Mouse (Mus musculus): ENCODE results near the gene Apold1.

Apold1 gene

DNA sequence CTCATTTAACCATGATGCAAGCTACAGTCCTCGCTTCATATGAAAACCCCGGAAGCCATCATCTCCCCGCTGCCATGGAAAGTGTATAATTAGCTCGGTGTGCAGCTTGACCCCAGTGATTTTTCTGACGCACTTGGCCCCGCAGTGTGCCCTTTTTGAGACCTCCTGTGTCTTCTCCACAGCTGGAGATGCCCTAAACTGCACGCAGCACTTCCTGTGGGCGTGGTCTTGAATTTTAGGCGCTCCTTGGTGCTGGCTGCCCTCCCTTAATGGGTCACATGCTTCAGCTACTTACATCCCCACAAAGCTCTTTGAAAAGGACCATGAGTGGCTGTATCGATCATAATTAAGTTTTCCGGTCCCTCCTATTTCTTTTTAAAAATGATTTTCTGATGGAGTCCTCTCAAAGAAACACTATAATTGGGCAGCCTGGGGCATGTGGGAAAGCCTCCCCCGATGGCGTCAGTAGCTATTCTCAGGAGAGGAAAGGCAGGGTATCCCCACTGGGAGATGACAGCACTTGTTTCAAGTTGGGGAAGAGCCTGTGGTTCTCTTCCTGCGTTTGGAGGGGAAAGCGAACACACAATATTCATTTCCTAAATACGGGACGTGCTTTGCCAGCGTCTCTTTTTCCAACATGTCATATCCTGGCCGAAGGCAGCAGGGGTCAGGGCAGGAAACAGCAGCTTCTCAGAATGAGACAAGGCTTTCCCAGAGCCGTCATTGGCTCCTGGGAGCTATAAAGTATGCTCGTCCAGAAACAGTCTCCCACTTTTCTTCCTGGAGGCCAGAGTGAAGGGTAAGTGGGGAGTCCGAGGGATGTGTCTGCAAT, at the start of gene Apold1:
Gene Apold1, plus strand, starts transcription at position 488 of the 832 bp plus-strand sequence.
- DNase-seq (ENCODE audit: low read depth): peak; percentile 25

- DNase-seq (ENCODE audit: low read depth): no peak
These were observed 48.9 kb upstream of the Apold1 start for GRCm38 (mm10) chr6:134932486-134933206.

DNA sequence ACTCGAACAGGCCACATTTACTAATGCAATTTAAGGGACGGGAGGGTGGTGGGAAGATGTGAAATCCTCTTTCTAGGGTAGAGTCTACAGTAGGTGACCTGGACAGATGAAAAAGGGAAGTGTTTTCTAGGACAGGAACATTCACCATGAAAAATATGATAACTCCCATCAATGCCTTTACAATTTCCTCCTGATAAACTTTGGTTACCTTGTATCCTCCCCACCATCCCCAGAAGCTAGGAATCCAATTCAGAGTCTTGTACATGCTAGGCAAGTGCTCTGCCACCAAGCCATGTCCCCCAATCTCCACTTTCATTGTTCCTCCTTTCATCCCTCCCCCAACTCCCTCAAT, 48.3 kb upstream of the Apold1 start:
- no peak for DNase-seq (ENCODE audit: low read depth)

GRCm38 (mm10) chr6:134934305-134934704, 47.2 kb upstream of the Apold1 start:
- no peak for DNase-seq (ENCODE audit: low read depth)

DNA sequence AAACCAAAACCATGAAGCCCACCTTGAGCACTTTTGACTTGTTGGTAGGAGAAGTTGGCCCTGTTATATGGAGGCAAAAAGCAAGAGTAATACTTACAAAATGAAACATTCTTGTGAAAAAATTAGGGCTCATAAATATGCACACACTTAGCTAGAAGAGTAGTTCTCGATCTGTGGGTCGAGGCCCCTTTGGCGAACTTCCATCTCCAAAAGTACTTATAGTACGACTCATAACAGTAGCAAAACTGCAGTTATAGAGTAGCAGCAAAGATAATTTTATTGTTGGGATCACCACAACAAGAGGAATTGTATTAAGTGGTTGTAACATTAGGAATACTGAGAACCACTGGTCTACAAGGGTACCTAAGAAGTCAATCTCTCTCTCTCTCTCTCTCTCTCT, 41.7 kb upstream of the Apold1 start:
- no peak for DNase-seq (ENCODE audit: low read depth)

DNA sequence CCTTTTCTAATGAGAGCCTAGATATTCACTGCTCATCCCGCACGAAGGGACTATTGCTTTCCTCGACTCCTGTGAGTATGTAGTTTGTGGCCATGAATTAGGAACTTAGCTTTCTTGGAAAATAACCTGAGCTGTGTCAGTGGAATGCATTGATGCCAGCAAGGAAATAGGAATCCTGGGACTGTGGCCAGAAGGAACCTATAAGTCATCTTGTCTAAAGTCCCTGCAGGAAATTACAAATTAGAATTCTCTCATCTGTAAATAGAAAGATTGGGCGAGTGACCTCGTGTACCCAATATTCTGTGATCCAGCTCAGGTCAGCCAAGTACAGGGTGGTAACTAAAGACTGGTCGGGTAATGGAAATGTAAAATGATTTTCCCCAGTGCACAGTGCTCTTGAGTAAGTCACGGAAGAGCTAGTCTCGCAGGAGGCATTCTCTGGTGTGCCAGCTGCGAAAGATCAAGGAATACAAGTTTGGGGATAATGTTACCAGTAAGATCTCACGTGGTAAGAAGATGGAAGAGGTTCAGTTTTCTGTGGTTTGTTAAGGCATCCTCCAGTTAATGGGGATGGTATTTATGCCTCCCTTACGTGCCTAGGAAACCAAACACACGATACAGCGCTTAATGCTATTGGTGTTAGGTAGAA, 37.6 kb upstream of the Apold1 start:
- no peak for DNase-seq (ENCODE audit: low read depth)

DNA sequence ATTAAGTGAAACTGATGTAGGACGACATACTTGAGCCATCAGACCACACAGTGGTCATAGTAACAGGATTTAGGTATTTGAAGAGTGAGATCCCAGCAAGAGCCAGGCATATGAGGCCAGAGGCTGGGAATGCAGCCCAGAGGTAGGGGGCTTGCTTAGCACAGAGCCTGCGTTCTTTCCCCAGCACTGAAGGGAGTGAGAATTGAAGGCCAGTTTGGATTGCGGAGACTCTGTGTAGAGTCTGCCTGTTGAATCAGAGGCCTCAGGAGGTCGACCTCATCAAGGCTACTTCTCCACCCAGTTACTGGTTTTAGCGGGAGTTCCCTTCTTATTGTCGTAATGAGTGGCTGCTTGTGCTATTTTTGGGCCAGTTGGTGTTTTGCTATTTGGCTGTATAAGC, 35.5 kb upstream of the Apold1 start:
- DNase-seq (ENCODE audit: low read depth): peak; percentile 47

- DNase-seq (ENCODE audit: low read depth): peak; percentile 40
These were observed 34.7 kb upstream of the Apold1 start for GRCm38 (mm10) chr6:134946858-134947257.

- DNase-seq (ENCODE audit: low read depth): peak; percentile 79
These were observed 34.0 kb upstream of the Apold1 start for GRCm38 (mm10) chr6:134947311-134948087.

DNA sequence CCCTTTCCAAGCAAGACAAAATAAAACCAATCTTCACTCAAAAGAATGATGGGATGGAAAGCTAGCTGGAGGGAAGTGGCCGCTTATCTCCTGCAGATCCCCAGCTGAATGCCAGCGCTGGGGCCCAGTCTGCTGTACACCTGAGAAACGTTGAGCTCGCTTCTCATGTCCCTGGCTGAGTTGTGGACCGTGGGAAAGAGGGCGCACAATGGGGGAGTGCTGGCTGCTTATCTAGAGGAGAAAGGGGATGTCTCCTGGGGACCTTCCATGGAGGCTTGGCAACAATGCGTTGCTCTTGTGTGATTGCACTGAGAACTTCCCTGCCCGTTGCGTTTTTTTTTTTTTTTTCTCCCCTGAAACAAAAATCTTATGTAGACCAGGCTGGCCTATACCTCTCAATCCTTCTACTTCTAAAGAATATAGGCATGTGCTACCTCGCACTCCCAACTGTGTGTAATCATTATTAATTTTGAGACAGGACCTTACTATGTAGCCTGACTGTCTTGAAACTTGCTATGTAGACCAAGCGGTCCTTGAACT, 32.9 kb upstream of the Apold1 start:
- DNase-seq (ENCODE audit: low read depth): no peak

GRCm38 (mm10) chr6:134949241-134949640, 32.3 kb upstream of the Apold1 start:
- DNase-seq (ENCODE audit: low read depth): no peak

- DNase-seq (ENCODE audit: low read depth): no peak
These were observed 30.2 kb upstream of the Apold1 start for GRCm38 (mm10) chr6:134951364-134951763.

GRCm38 (mm10) chr6:134953976-134954375, 27.5 kb upstream of the Apold1 start:
- DNase-seq (ENCODE audit: low read depth): no peak

GRCm38 (mm10) chr6:134956388-134956787, 25.1 kb upstream of the Apold1 start:
- DNase-seq (ENCODE audit: low read depth): peak; percentile 39

DNA sequence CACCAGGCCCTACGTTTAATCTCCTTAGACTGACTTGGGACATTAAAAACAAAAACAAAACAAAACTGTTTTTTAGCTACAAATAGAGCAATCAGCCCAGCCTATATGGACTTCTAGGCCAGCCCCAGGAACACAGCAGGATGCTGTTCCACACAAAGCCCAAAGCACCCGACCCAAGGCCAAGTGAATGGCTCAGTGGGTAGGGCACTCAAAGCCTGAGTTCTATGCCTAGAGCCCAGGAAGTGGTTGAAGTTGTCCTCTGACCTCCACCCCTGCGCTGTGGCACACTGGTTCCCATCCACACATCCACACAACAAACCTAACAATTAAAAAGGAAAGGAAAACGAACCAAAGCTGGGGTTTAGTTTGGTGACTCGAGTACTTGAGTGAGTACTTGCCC, 20.2 kb upstream of the Apold1 start:
- no peak for DNase-seq (ENCODE audit: low read depth)

GRCm38 (mm10) chr6:134961858-134962517, 19.5 kb upstream of the Apold1 start:
- no peak for DNase-seq (ENCODE audit: low read depth)

DNA sequence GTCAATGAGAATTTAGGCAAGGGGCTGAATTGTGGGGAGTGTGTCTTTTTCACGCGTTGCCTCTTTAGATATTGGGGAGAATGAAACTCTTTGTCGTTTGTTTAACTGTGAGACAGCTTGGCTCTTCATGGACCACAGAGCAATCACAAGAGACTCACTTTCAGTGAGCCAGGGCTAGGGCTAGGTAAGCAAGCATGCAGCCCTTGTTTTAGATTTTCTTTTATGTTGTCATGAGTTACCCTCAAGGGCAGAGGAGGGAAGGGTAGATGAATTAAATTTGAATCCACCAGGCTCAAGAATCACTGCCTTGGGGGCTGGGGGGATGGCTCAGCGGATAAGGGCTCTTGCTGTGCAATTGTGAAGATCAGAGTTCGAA, 19.0 kb upstream of the Apold1 start:
- no peak for DNase-seq (ENCODE audit: low read depth)

DNA sequence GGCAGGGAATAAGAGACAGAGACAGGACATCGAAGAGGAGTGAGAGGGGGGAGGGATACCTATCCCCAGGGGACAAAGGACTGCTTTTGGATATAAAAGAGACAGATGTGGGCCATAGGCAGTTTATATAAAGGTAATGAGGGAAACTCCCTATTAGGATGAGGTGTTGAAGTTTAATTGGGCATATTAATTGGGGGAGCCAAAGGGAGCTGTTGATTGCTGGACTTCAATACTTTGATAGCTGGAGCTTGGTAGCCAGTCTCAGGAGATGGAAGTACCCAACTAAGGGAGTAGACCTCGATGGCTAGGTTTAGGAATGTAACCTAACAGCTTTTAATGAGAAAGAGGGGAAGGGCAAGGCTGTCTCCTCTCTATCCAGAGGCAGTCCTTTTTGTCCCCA, 17.6 kb upstream of the Apold1 start:
- DNase-seq (ENCODE audit: low read depth): no peak

DNA sequence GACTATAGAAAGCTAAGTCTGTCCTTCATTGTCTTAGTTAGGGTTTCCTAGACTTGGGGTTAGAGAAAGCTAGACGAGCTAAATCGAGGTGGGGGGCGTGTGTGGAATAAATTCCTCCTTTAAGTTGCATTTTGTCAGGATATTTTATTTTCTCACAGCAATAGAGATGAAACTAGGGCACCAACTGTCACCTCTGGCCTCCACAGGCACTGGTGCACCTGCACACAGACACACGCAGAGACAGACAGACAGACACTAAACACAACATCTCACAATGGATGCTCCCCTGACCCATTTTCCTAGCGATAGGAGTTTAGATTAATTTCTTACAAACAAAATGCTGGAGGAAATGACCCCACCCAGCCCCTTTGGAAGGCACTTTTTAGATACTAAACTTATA, 14.8 kb upstream of the Apold1 start:
- DNase-seq (ENCODE audit: low read depth): no peak

DNA sequence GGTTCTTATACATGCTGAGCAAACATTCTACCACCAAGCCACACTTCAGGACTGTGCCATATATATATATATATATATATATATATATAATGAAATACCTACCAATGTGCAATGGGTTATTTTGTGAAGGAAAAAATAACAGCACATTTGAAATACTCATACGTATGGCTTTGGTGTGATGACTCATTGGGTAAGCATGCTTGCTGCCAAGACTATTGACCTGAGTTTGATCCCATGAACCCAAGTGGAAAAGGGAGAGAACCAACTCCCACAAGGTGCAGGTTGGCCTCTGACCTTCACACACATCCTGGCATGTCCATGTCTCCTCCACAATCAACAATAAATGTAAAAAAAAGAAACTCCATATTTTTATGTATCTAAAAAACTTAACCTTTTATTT, 13.2 kb upstream of the Apold1 start:
- DNase-seq (ENCODE audit: low read depth): peak; percentile 27

- DNase-seq (ENCODE audit: low read depth): peak; percentile 44
These were observed 12.0 kb upstream of the Apold1 start for GRCm38 (mm10) chr6:134969498-134969897.

All from 416B (cell line).